Mouse (Mus musculus): Measurements from ENCODE around the gene Olfr1348.

Gene Olfr1348

DNA sequence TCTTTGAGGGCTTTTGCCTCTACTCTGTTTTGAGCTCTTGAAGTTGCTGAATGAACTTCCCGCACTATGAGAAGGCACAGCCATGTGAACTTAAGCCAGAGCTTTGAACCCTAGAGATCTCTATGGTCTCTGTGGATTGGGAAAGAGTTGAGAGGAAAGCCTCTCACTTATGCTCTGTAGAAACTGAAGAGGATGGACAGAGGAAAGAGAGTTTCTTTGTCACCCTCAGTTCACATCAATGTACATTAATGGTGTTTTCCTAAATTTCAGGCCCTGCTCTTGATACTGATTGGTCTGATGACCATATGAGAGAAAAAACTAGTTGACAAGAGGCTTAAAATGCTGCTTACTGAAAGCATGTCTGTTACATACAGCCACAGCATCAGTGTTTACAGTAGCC, at the start of gene Olfr1348:
Gene Olfr1348 (minus strand): TSS at position 101 of the 400 bp plus-strand sequence.
- TF ChIP-seq GATA4 (IDR thresholded peaks at IDR 0.05; ENCODE audit: insufficient replicate concordance, low read length): no peak

DNA sequence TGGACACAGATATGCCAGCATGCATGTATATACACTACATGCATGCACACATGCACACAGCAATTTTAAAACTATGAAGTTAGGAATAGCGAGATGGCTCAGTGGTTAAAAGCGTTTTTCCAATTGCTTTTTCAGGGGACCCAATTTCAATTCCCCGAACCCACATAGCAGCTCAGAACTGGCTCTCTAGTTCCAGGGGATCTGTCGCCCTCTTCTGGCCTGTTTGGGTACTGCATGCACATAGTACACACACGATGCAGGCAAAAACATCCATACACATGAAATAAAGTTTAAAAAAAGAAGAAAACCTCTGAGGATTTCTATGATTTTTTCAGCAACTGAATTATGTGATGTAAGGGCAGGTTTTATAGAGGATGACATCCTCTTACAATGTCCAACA, 17.6 kb upstream of the Olfr1348 start:
- TF ChIP-seq GATA4 (IDR thresholded peaks at IDR 0.05; ENCODE audit: insufficient replicate concordance, low read length): no peak

DNA sequence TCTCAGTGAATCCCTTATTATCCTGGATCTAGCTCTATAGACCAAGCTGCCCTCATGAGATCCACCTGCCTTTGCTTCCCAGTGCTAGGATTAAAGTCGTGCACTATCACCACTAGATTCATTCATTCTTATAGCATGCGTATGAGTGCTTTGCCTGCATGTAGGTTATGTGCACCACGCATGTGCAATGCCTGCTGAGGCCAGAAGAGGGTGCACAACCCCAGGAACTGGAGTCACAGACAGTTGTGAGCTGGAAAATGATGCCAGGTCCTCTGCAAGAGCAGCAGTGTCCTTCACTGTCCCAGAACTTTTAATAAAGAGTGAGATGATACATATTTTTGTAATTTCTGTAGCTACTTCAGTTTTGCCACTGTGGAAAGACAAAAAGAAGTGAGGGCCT, 16.5 kb upstream of the Olfr1348 start:
- TF ChIP-seq GATA4 (IDR thresholded peaks at IDR 0.05; ENCODE audit: insufficient replicate concordance, low read length): no peak

DNA sequence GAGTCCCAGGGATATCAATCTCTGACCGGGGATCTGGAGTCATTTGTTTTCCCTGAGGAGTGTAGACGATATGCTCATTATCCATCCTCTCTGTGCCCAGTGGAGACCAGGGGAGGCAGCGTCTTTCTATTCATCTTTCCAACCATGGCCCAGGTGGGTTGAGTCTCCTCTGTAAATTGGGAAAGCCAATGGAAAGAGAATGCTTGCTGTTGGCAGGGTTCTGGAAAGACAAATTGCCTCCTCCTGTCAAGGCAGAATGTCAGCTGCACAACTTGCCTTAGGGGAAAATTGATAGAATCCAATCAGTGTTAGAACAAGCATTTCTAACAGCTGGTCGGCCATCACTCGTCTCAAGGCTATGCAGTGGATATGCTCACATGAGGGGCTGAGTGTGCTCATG, 14.3 kb upstream of the Olfr1348 start, which contains the start of gene Olfr1349:
Gene Olfr1349 (minus strand): TSS at position 101 of the 400 bp plus-strand sequence.
- no peak for TF ChIP-seq GATA4 (IDR thresholded peaks at IDR 0.05; ENCODE audit: insufficient replicate concordance, low read length)

DNA sequence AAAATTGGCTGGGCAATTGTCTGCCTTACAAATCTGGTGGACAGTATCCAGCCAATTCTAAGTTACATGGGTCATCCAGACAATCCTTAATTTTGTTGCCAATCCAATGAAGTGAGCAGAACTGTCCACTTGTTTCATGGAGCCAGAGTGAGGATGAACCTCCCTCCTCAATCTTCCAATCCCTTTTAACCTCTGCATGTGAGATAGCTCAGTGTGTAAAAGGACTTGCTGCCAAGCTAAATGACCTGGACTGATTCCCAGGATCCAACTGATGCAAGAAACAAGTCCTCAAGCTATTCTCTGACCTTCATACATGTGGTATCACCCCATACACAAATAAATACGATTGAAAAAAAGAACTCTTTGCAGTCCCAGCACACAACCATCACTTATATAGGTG, 13.1 kb upstream of the Olfr1348 start:
- no peak for TF ChIP-seq GATA4 (IDR thresholded peaks at IDR 0.05; ENCODE audit: insufficient replicate concordance, low read length)

DNA sequence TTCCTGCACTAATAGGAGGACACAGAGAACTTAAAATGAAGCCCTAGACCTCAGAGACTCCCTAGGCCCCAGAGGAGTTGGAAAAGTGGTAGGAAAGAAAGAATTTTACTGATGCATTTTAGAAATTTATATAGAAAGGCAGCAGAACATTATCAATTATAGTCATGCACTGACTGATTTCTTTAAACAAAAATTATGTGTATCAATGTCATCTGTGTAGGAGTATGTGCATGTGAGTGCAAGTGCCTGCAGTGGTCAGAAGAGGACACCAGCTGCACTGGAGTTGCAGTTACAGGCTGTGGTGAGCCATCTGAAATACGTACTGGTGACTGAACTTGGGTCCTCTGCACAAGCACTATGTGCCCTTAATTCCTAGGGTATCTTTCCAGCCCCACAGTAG, 8.9 kb downstream of the Olfr1348 start, which contains the start of gene Olfr1347:
Gene Olfr1347 (minus strand): TSS at position 101 of the 400 bp plus-strand sequence.
- no peak for TF ChIP-seq GATA4 (IDR thresholded peaks at IDR 0.05; ENCODE audit: insufficient replicate concordance, low read length)

DNA sequence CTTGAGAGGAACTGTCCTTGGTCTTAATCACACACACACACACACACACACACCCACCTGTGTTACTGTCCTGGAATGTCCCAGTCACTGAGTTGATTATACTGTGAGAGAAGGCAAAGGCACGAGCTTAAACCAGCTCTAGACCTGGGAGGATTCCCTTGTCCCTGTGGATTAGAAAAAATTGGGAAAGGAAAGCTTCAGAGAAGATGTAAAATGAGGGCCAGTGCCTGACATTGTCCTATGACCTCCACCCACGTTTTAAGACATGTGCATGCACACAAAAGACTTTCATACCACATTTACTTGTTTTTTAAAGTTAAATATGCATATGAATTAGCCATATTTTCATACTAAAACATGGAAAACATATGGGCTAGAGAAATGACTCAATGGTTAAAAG, 21.7 kb downstream of the Olfr1348 start, which contains the start of gene Olfr5:
Gene Olfr5 (minus strand): TSS at position 101 of the 400 bp plus-strand sequence.
- no peak for TF ChIP-seq GATA4 (IDR thresholded peaks at IDR 0.05; ENCODE audit: insufficient replicate concordance, low read length)

DNA sequence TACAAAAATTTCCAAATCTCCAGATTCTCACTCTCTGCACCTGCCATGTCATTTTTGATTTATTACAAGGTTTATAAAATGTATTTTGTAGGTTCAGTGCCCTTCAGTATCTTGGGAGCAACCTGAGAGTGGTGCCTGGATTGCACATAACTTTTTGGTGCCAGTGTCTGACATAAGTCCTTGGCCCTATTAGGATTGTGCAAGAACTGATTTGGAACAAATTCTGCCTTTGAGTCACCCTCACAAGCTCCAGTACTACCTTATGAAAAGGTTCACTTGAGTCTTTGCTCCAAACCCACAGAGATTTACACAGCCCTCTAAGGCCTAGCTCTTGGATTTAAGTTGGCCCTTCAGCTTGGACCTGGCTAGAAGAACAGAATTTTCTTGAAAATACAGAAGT, 41.6 kb downstream of the Olfr1348 start, which contains the start of gene Olfr1346:
Gene Olfr1346 (plus strand): TSS at position 151 of the 400 bp plus-strand sequence.
- TF ChIP-seq GATA4 (IDR thresholded peaks at IDR 0.05; ENCODE audit: insufficient replicate concordance, low read length): no peak

DNA sequence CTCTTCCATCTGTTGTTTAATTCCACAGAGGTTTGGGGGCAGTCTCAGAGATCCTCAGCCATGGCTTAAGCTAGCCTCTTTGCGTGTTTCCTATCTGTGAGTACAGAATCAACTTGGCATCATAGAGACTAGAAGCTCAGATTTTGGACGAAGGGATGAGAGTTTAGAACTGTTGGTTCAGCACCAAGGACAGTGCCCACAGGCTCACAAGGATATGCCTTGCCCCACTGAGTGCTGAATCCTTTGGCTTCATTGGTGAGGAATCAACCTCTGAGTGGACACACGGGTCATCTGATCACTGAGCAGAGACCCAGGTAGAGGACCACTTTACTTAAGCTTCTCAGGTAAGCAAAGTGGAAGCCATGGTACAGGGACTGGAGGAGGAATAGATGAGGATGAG, 52.1 kb downstream of the Olfr1348 start:
- no peak for TF ChIP-seq GATA4 (IDR thresholded peaks at IDR 0.05; ENCODE audit: insufficient replicate concordance, low read length)

DNA sequence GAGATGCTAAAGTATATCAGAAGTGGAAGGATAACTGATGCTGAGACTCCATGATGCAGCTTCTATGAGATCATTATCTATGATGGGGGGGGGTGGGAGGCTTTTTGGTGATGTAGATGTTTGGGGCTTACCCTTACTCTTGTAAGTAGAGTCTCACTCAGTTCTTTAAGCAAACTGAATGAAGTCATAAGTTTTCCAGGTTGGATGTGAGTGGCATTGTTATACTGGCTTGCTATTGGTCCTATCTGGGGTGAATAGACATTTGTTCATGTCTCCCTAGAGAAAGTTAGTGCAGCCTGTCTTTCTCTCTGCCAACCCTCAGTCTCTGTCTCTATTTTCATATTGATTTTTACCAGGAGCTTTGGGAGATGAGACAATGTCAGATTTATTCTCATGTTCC, 52.7 kb downstream of the Olfr1348 start, which contains the start of gene Olfr1336:
Gene Olfr1336 (plus strand): TSS at position 301 of the 400 bp plus-strand sequence.
- no peak for TF ChIP-seq GATA4 (IDR thresholded peaks at IDR 0.05; ENCODE audit: insufficient replicate concordance, low read length)

Data from liver, adult (tissue).